Mouse (Mus musculus): ENCODE results near the gene Ccdc134. TPM values are rescaled to one million over a fixed set of nuclear protein-coding genes. Genes with fewer than 3 reads are reported as not detected.
A peak's percentile ranks its signal among the peaks of the same experiment; 100 is the strongest.

The Ccdc134 gene
- polyA plus RNA-seq, 1 experiment from 2014 or later: 4.0 TPM

DNA sequence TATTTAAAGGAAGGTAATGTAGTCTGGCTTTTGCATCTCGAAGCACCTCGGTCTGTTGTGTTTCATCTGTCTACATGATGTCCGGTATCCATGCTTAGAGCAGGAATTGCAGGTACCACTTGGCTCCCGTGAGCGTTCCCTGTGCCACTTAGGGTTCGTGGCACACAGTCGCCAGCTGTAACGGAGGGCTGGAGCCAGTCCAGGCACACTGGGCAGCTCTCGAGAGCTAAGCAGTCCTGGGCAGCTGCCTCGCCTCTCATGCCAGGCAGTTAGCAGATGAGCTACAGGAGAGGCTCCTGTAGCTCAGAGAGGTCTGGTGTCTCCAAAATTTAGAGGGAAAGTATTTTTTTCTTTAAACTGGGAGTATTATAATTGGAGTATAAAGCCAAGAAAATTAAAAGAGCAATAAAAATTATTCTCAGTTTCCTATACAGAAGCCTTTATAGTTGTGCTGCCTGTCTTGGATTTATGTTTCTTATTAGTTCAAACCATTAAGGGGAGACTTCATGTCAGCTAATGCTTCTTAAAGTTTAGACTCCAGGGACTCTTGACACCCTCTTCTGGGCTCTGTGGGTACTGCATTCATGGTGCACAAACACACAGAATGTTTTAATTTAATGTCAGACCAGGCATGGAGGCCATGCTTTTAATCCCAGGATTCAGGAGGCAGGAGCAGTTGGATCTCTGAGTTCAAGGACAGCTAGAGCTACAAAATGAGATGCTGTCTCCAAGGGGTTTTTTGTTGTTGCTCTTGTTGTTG is 60.9 kb downstream of the Ccdc134 start:
- TF ChIP-seq EP300 (IDR thresholded peaks at IDR 0.05; ENCODE audit: low read depth) (no peak), CTCF (IDR thresholded peaks at IDR 0.05; ENCODE audit: low read depth) (peak; percentile 78)
- 95% methylated on average over 10 of the region's 10 CpGs for WGBS (ENCODE audit: insufficient replicate concordance)
- Histone ChIP-seq H3K9ac (replicated peaks) (no peak overlapping the region), H3K4me3 (ENCODE audit: low read depth, low read length) (no peak overlapping the region), H3K36me3 (replicated peaks; ENCODE audit: insufficient read depth, low read length) (peaks cover 65% of the 10 kb centered on the region), H3K27ac (ENCODE audit: low read depth) (no peak overlapping the region), H3K4me1 (ENCODE audit: insufficient read depth) (peaks cover 33% of the 10 kb centered on the region), H3K9me3 (ENCODE audit: low read length) (no peaks in the 10 kb centered on the region), H3K27me3 (ENCODE audit: insufficient read depth, low read length) (no peaks in the 10 kb centered on the region), H3K4me2 (ENCODE audit: low read depth, low read length) (no peak overlapping the region)
- no peak for ATAC-seq
- DNase-seq: peak; percentile 70

Other genes with a start within 250 kb of the Ccdc134 start
- gene Polr3h, start 201.7 kb upstream of the Ccdc134 start, polyA plus RNA-seq (2015; fragmentation: Nextera tagmentation; extraction: Ambion mirVana): 57.0 and 57.3 TPM in 2 replicates
- 0.52 and 0.59 TPM in 2 replicates for gene Csdc2, start 191.2 kb upstream of the Ccdc134 start, polyA plus RNA-seq (2015; fragmentation: Nextera tagmentation; extraction: Ambion mirVana)
- 9.8 and 10.1 TPM in 2 replicates for gene Pmm1, start 167.0 kb upstream of the Ccdc134 start, polyA plus RNA-seq (2015; fragmentation: Nextera tagmentation; extraction: Ambion mirVana)
- gene 1700029P11Rik, start 147.4 kb upstream of the Ccdc134 start, polyA plus RNA-seq (2015; fragmentation: Nextera tagmentation; extraction: Ambion mirVana): not detected in 2 replicates
- gene Xrcc6, start 140.1 kb upstream of the Ccdc134 start, polyA plus RNA-seq (2015; fragmentation: Nextera tagmentation; extraction: Ambion mirVana): 25.7 and 27.8 TPM in 2 replicates
- gene Desi1, start 94.1 kb upstream of the Ccdc134 start, polyA plus RNA-seq (2015; fragmentation: Nextera tagmentation; extraction: Ambion mirVana): 14.6 and 15.0 TPM in 2 replicates
- 84.6 and 92.1 TPM in 2 replicates for gene Snu13, start 80.3 kb upstream of the Ccdc134 start, polyA plus RNA-seq (2015; fragmentation: Nextera tagmentation; extraction: Ambion mirVana)
- not detected in 2 replicates for gene 4930407I10Rik, start 68.8 kb upstream of the Ccdc134 start, polyA plus RNA-seq (2015; fragmentation: Nextera tagmentation; extraction: Ambion mirVana)
- not detected in 2 replicates for gene Mei1, start 57.9 kb upstream of the Ccdc134 start, polyA plus RNA-seq (2015; fragmentation: Nextera tagmentation; extraction: Ambion mirVana)
- 30.3 and 33.6 TPM in 2 replicates for gene Srebf2, start 19.3 kb downstream of the Ccdc134 start, polyA plus RNA-seq (2015; fragmentation: Nextera tagmentation; extraction: Ambion mirVana)
- 0.08 and 0.13 TPM in 2 replicates for gene Shisa8, start 84.9 kb downstream of the Ccdc134 start, polyA plus RNA-seq (2015; fragmentation: Nextera tagmentation; extraction: Ambion mirVana)
- gene Tnfrsf13c, start 96.4 kb downstream of the Ccdc134 start, polyA plus RNA-seq (2015; fragmentation: Nextera tagmentation; extraction: Ambion mirVana): 2.0 and 2.3 TPM in 2 replicates
- gene Cenpm, start 116.8 kb downstream of the Ccdc134 start, polyA plus RNA-seq (2015; fragmentation: Nextera tagmentation; extraction: Ambion mirVana): 27.8 and 30.7 TPM in 2 replicates
- gene 1500009C09Rik, start 124.5 kb downstream of the Ccdc134 start, polyA plus RNA-seq (2015; fragmentation: Nextera tagmentation; extraction: Ambion mirVana): not detected in 2 replicates
- gene Sept3, start 147.0 kb downstream of the Ccdc134 start, polyA plus RNA-seq (2015; fragmentation: Nextera tagmentation; extraction: Ambion mirVana): 0.06 and 0.07 TPM in 2 replicates
- 0.07 and 0.09 TPM in 2 replicates for gene Wbp2nl, start 171.0 kb downstream of the Ccdc134 start, polyA plus RNA-seq (2015; fragmentation: Nextera tagmentation; extraction: Ambion mirVana)
- 34.6 TPM in 2 replicates for gene Naga, start 211.0 kb downstream of the Ccdc134 start, polyA plus RNA-seq (2015; fragmentation: Nextera tagmentation; extraction: Ambion mirVana)
- gene Pheta2, start 211.0 kb downstream of the Ccdc134 start, polyA plus RNA-seq (2015; fragmentation: Nextera tagmentation; extraction: Ambion mirVana): 16.1 and 17.5 TPM in 2 replicates
- 145 and 151 TPM in 2 replicates for gene Smdt1, start 211.0 kb downstream of the Ccdc134 start, polyA plus RNA-seq (2015; fragmentation: Nextera tagmentation; extraction: Ambion mirVana)
- gene Ndufa6, start 226.4 kb downstream of the Ccdc134 start, polyA plus RNA-seq (2015; fragmentation: Nextera tagmentation; extraction: Ambion mirVana): 642 and 691 TPM in 2 replicates

Data from liver, postnatal 0 days (tissue).